Mouse (Mus musculus) intestine, embryonic 14.5 days (tissue): ENCODE measurements at regions not wholly inside any gene's neighbourhood (a gene's known extent, or its start where the extent isn't known, plus 50 kb on each side); places are given as distances from the start of the nearest gene placed in this dataset.

Experiments used
- ATAC-seq: fragments of 200-750 bp; cut with Nextera tagmentation; replicated peaks from 2 replicates; pipeline ENCODE4 v1.8.0; 2017; ENCODE audit warnings: low read depth, moderate number of reproducible peaks, moderate TSS enrichment, moderate library complexity; ENCODE audit not compliant: low FRiP score, low TSS enrichment
- DNase-seq: peaks from one replicate; pipeline ENCODE4 v3.0.0-alpha.2; 2018; ENCODE audit warnings: low spot score
- H3K27ac ChIP-seq: fragments of 300-500 bp; sonication (generic); 2 replicates; pipeline ENCODE4 v1.5.1; 2014; ENCODE audit warnings: low read depth, mild to moderate bottlenecking, control low read depth
- H3K27me3 ChIP-seq: fragments of 300-500 bp; sonication (generic); replicated peaks from 2 replicates; pipeline ENCODE4 v1.6.1; 2014; ENCODE audit warnings: low read length, control low read depth; ENCODE audit not compliant: control insufficient read depth, insufficient read depth
- H3K36me3 ChIP-seq: fragments of 300-500 bp; sonication (generic); 2 replicates; pipeline ENCODE4 v1.6.1; 2014; ENCODE audit warnings: low read length, control low read depth; ENCODE audit not compliant: control insufficient read depth, insufficient read depth
- H3K4me1 ChIP-seq: fragments of 300-500 bp; sonication (generic); replicated peaks from 2 replicates; pipeline ENCODE4 v1.6.1; 2014; ENCODE audit warnings: low read length, control low read depth, mixed read lengths; ENCODE audit not compliant: control insufficient read depth, insufficient read depth
- H3K4me2 ChIP-seq: fragments of 300-500 bp; sonication (generic); 2 replicates; pipeline ENCODE4 v1.6.1; 2014; ENCODE audit warnings: low read length
- H3K4me3 ChIP-seq: fragments of 300-500 bp; sonication (generic); 2 replicates; pipeline ENCODE4 v1.5.1; 2014; ENCODE audit warnings: low read depth, low read length, control low read depth, mixed read lengths
- H3K9ac ChIP-seq: fragments of 300-500 bp; sonication (generic); 2 replicates; pipeline ENCODE4 v1.6.1; 2014; ENCODE audit warnings: mild to moderate bottlenecking, low read length
- H3K9me3 ChIP-seq: fragments of 300-500 bp; sonication (generic); 2 replicates; pipeline ENCODE4 v1.6.1; 2016; ENCODE audit warnings: low read length, control low read depth; ENCODE audit not compliant: control insufficient read depth
- WGBS: fragments of 180-500 bp; shearing (Covaris S2); extraction: QIAGEN DNeasy Blood & Tissue Kit; methylation state at CpG from one replicate; pipeline ENCODE4 v1.1.7; 2014; 5-methylcytosine and 5-hydroxymethylcytosine counted together

GRCm38 (mm10) chr15:38351701-38352100 lies 926.3 kb downstream of the 4930447A16Rik start:
- no peak for DNase-seq
- H3K27me3 ChIP-seq: no peaks in the 10 kb centered on the region
- H3K4me3 ChIP-seq: no peak overlapping the region
- no peak overlapping the region for H3K4me2 ChIP-seq
- H3K9ac ChIP-seq: no peak overlapping the region
- H3K27ac ChIP-seq: no peak overlapping the region
- no peak for ATAC-seq
- H3K9me3 ChIP-seq: peaks cover 4% of the 10 kb centered on the region; the same call in 1 of the 2 replicates
- 83% methylated on average over 3 of the region's 3 CpGs for WGBS
- H3K36me3 ChIP-seq: no peaks in the 10 kb centered on the region
- no peaks in the 10 kb centered on the region for H3K4me1 ChIP-seq

DNA sequence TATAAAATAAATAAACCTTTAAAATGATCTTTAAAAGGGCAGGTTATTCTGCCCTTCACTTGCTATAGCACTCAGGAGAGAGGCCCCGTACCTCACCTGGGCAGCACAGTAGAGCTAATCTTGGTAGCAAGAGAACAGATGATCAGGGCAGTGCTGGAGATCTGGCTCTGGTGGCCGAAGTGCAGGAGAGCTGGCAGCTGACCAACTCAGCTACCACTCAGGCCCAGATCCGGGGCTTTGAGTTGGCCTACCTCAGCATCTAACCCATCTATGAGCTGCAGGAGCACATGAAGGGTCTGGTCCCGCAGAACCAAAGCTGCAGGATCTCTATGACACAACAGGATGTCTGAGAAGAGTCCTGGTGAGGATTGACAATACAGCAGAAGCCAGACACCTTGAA lies 928.0 kb downstream of the 4930447A16Rik start:
- Histone ChIP-seq H3K9ac (no peak overlapping the region), H3K4me2 (no peak overlapping the region), H3K9me3 (peaks cover 4% of the 10 kb centered on the region; the same call in 1 of the 2 replicates), H3K27ac (no peak overlapping the region), H3K4me1 (no peaks in the 10 kb centered on the region), H3K36me3 (no peaks in the 10 kb centered on the region), H3K27me3 (no peaks in the 10 kb centered on the region), H3K4me3 (no peak overlapping the region)
- 78% methylated on average over 4 of the region's 4 CpGs for WGBS
- DNase-seq: no peak
- no peak for ATAC-seq

- H3K4me1 ChIP-seq: no peaks in the 10 kb centered on the region
- DNase-seq (no peak), ATAC-seq (no peak)
- no peak overlapping the region for H3K4me2 ChIP-seq
- no peak overlapping the region for H3K27ac ChIP-seq
- H3K36me3 ChIP-seq: no peaks in the 10 kb centered on the region
- peaks cover 9% of the 10 kb centered on the region; the same call in 1 of the 2 replicates for H3K9me3 ChIP-seq
- H3K9ac ChIP-seq: no peak overlapping the region
- WGBS: 89% methylated on average over 3 of the region's 3 CpGs
- no peaks in the 10 kb centered on the region for H3K27me3 ChIP-seq
- H3K4me3 ChIP-seq: no peak overlapping the region
These were observed 933.7 kb downstream of the 4930447A16Rik start for GRCm38 (mm10) chr15:38359053-38359452.

- H3K27ac ChIP-seq: no peak overlapping the region
- no peaks in the 10 kb centered on the region for H3K4me1 ChIP-seq
- no peaks in the 10 kb centered on the region for H3K27me3 ChIP-seq
- H3K4me2 ChIP-seq: no peak overlapping the region
- 75% methylated on average over 5 of the region's 5 CpGs for WGBS
- H3K36me3 ChIP-seq: no peaks in the 10 kb centered on the region
- ATAC-seq: no peak
- H3K9ac ChIP-seq: no peak overlapping the region
- H3K9me3 ChIP-seq: peaks cover 9% of the 10 kb centered on the region; the same call in 1 of the 2 replicates
- no peak for DNase-seq
- no peak overlapping the region for H3K4me3 ChIP-seq
These were observed 938.2 kb downstream of the 4930447A16Rik start for GRCm38 (mm10) chr15:38363522-38363921.

DNA sequence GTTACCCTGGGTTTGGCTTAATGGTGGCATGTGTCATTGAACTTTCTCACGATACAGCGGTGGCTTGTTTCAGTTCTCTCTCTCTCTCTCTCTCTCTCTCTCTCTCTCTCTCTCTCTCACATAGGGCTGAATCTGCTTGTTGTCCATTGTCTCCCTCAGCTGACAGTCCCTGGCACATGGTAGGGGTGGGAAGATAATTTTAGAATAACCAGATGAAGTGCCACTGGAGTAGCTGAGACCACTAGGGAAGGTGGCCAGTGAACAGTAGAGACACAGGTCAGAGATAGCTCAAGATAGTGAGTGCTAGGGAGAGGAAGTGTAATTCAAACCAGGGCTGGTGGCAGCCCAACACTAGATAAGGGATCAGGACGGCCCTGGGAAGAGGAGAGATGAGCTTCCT lies 938.7 kb downstream of the 4930447A16Rik start:
- no peak overlapping the region for H3K9ac ChIP-seq
- no peak overlapping the region for H3K4me2 ChIP-seq
- ATAC-seq (no peak), DNase-seq (no peak)
- H3K27ac ChIP-seq: no peak overlapping the region
- no peaks in the 10 kb centered on the region for H3K36me3 ChIP-seq
- H3K4me1 ChIP-seq: no peaks in the 10 kb centered on the region
- H3K27me3 ChIP-seq: no peaks in the 10 kb centered on the region
- WGBS: 70% methylated on average over 3 of the region's 3 CpGs
- H3K9me3 ChIP-seq: peaks cover 9% of the 10 kb centered on the region; the same call in 1 of the 2 replicates
- no peak overlapping the region for H3K4me3 ChIP-seq

GRCm38 (mm10) chr15:38367643-38368042 lies 942.3 kb downstream of the 4930447A16Rik start:
- no peak for DNase-seq
- Histone ChIP-seq H3K9ac (no peak overlapping the region), H3K4me2 (no peak overlapping the region), H3K27ac (no peak overlapping the region), H3K4me3 (no peak overlapping the region), H3K36me3 (no peaks in the 10 kb centered on the region), H3K4me1 (no peaks in the 10 kb centered on the region), H3K27me3 (no peaks in the 10 kb centered on the region), H3K9me3 (no peaks in the 10 kb centered on the region)
- no peak for ATAC-seq
- WGBS: 95% methylated on average over 5 of the region's 5 CpGs

DNA sequence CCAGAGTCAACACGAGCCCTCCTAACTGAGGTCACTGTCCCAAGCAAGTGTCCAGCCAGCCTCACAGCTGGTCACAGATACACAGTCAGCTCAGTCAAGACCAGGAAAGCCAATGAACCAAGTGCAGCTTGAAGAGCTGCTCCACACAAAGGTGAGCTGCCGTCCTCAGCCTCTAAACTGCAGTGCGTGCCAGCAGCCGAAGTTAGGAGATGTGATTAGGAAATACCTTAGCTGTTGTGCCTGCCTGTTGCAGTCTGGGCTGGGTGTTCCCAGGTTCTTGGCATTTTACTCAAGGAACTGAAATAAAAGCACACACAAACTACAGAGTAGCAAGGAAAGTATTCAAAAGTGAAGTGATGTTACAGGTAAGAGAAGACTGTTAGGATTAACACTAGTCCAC lies 942.9 kb downstream of the 4930447A16Rik start:
- no peaks in the 10 kb centered on the region for H3K36me3 ChIP-seq
- no peaks in the 10 kb centered on the region for H3K9me3 ChIP-seq
- DNase-seq (no peak), ATAC-seq (no peak)
- no peaks in the 10 kb centered on the region; the same call in 1 of the 2 replicates for H3K4me1 ChIP-seq
- no peak overlapping the region for H3K9ac ChIP-seq
- H3K27me3 ChIP-seq: no peaks in the 10 kb centered on the region
- no peak overlapping the region for H3K4me3 ChIP-seq
- no peak overlapping the region for H3K4me2 ChIP-seq
- 87% methylated on average over 4 of the region's 4 CpGs for WGBS
- no peak overlapping the region for H3K27ac ChIP-seq

- Histone ChIP-seq H3K27ac (no peak overlapping the region), H3K27me3 (no peaks in the 10 kb centered on the region)
- 85% methylated on average over 12 of the region's 12 CpGs for WGBS
These were observed 946.2 kb downstream of the 4930447A16Rik start for GRCm38 (mm10) chr15:38371404-38372090.

DNA sequence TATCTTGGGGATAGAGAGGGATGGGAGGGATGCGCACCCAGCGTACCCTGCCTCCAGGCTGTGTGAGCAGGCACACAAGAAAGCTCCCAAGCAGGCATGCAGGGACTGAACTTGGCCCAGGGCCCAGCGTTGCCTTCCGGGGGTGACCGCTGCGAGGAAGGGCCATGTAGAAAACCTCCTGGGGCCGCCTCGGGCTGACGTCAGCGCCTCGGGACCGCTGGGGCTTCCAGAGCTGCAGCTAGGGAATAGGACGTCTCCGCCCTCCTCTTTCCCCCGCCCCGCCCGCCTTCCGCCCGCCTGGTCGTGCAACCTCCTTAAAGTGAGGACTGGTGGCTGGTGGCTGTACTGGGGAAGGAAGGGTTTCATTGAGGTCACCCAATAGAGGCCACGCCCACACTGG lies 948.4 kb downstream of the 4930447A16Rik start:
- Histone ChIP-seq H3K9me3 (no peaks in the 10 kb centered on the region), H3K36me3 (no peaks in the 10 kb centered on the region), H3K4me1 (peaks cover 11% of the 10 kb centered on the region), H3K27ac (peak overlapping the region; percentile 23), H3K27me3 (no peaks in the 10 kb centered on the region), H3K4me2 (peak overlapping the region; percentile 57), H3K4me3 (peak overlapping the region; percentile 24), H3K9ac (peak overlapping the region; percentile 34; the same call in 1 of the 2 replicates)
- DNase-seq (peak; percentile 86), ATAC-seq (peak; percentile 86)
- WGBS: 2% methylated on average over 21 of the region's 21 CpGs

More at GRCm38 (mm10) chr15:38371404-38372090, 946.2 kb downstream of the 4930447A16Rik start:
- Histone ChIP-seq H3K36me3 (no peaks in the 10 kb centered on the region), H3K4me3 (no peak overlapping the region), H3K4me1 (peaks cover 11% of the 10 kb centered on the region), H3K9ac (no peak overlapping the region), H3K4me2 (no peak overlapping the region), H3K9me3 (no peaks in the 10 kb centered on the region)
- ATAC-seq (no peak), DNase-seq (no peak)
